Mouse (Mus musculus) heart, adult 8-10 months (tissue): Measurements from ENCODE around the gene Cpsf7. TPM values are rescaled to one million over a fixed set of nuclear protein-coding genes. Genes with fewer than 3 reads are reported as not detected.
"Not testable (repeated sequence)": the region's sequence is repeated elsewhere in the genome, so short reads cannot be mapped to it uniquely, and the experiment has no call there.

ENCODE experiments used
- DNase-seq: peaks from one replicate; pipeline ENCODE4 v3.0.0; 2022; ENCODE audit warnings: low spot score
- total RNA-seq, 4 experiments: library from RNA; stranded (reverse); gene quantifications; 2 replicates each; pipeline ENCODE4 v1.2.4; 2022

Gene Cpsf7
- total RNA-seq, result 10 to 100 TPM; 19.5 to 23.3 (median 21.8) TPM

DNA sequence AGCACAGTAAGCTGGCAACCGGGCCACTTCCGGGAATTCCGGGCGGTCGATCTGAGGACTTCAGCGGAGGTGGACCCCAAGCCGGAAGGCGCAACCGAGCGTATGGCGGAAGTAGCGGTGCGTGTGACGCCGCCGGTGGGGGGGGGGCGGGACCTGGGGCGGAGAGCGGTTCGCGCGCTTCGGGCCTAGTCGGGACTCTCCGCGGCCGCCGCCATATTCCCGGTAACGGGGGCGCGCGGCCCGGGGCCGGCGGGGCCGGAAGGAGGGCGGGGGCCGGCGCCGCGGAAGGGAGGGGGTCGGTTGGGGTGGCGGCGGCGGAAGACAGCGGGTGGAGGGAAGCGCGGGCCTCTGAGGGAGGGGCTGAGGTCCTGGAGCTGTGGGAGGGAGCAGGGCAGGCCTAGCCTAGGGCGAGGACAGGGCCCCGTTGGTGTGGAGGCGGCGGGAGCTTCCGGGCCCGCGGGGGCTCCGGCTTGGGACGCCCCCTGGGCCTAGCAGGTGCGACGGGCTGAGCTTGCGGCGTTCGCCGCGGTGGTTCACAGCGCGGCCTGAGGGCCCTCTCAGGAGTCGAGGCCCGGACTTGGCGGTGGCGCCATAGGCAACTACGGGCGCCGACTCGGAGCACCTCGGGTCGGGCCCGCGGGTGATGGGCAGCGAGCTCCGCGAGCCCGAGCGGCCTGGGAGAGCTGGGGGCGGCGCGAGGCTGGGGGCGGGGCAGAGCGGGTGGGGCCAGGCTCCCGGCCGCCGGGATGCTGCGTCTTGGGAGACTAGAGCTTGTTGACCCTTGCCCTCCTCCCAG lies at the start of gene Cpsf7:
Gene Cpsf7, plus strand, starts transcription at position 161 of the 796 bp plus-strand sequence.
- peak; percentile 90 for DNase-seq

- DNase-seq, result no peak
These were observed 45.5 kb upstream of the Cpsf7 start for GRCm38 (mm10) chr19:10479541-10479940.

DNA sequence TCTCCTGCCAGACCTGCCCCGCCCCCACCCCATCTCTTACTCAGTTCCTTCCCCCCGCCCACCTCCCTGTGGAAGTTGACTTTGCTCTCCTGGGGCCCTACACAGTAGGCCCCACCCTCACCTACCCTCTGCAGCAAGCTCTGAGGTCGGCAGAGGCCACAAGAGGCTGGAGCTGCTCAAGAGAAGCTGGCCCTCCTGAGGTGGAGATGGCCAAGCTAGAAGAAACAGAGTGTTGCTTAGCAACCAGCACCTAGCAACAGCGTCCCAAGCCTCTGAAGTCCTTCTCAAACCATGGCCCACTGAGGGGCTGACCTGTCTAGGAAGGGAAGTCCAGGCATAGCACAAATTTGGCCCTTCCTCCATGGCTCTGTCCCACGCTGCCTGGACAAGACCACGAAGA lies 42.4 kb upstream of the Cpsf7 start, which contains the start of gene Ppp1r32:
Gene Ppp1r32, minus strand, starts transcription at position 226 of the 400 bp plus-strand sequence.
- DNase-seq, result no peak

GRCm38 (mm10) chr19:10486264-10486738 lies 38.8 kb upstream of the Cpsf7 start:
- peak; percentile 50 for DNase-seq

GRCm38 (mm10) chr19:10495670-10496069 lies 29.4 kb upstream of the Cpsf7 start:
- no peak for DNase-seq

- no peak for DNase-seq
These were observed 28.1 kb upstream of the Cpsf7 start for GRCm38 (mm10) chr19:10496976-10497375.

- no peak for DNase-seq
These were observed 27.4 kb upstream of the Cpsf7 start for GRCm38 (mm10) chr19:10497512-10498160.

GRCm38 (mm10) chr19:10500581-10500980 lies 24.5 kb upstream of the Cpsf7 start:
- no peak for DNase-seq

DNA sequence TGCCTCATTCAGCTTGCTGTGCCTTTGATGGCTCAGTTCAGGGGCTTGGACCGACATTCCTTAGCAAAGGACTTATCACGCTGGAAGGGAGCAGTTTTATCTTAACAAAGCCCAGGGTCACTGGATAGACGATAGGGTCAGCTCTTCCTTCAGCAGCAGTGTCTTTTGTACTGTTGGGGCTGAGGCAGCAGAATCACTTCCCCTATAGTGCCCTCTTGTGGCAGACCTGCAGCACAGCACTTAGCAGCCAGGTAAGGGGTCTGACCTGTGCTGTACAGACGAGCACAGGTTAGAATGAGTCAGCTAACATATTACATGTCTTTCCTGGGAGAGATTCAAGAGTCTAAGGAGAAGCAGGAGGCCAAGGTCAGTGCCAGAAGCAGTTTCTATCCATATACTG lies 22.5 kb upstream of the Cpsf7 start:
- DNase-seq, result no peak

- DNase-seq, result no peak
These were observed 14.2 kb upstream of the Cpsf7 start for GRCm38 (mm10) chr19:10510759-10511330.

- DNase-seq, result no peak
These were observed 4.7 kb upstream of the Cpsf7 start for GRCm38 (mm10) chr19:10520355-10520754.

DNA sequence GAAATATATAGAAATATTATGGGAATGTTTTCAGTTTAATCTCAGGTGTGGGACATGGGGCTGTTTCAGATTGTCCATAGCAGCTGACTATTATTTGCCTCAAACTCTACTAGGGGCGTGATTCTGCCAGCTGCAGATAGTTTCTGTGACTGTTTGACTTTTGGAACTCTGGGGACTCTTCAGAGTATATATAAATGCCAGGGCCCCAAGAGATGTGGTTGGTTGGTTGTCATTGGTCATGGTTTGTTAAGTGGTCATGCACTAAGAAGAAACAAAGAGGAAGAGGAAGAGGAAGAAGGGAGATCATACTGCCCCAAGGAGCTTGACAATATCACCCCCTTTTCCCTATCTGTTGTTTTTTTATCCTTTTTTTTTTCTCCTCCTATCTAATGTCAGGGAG lies 3.1 kb upstream of the Cpsf7 start:
- DNase-seq, result no peak

GRCm38 (mm10) chr19:10523483-10524080 lies 1.5 kb upstream of the Cpsf7 start:
- no peak for DNase-seq

DNA sequence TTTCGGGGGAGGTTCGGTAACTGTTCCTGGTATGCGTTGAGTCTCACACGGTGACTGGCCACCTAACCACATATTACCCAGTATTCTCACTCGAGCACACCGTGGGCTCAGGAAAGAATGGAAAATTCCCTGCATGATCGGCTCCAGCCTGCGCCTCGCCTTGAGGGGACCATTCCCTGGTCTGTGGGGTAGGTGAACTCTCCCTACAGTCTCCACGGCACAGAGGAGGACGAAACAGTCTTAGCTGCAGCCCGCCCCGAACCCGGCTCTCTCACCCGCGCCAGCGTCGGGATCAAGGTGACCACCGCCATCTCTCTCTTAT lies 321 bp upstream of the Cpsf7 start:
- no peak for DNase-seq

DNA sequence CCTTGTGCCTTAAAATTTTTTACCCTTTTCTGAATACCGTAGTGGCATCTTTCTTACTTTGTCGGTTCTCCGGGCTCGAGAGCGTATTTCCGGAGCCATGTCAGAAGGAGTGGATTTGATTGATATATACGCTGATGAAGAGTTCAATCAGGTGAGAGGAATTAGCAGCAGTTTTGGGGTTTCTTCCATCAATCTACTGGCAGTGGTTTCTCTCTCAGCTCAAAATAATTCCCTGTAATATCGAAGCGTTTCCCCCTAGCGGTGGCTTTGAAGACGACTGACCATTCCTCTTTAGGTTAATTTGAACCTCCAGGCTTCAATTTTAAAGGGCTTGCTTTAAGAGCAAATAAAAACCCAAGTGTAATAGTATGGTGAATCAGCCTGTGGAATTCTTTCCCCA lies 844 bp downstream of the Cpsf7 start, which contains the start of gene Sdhaf2:
Gene Sdhaf2, minus strand, starts transcription at position 233 of the 400 bp plus-strand sequence.
- DNase-seq, result no peak

- no peak for DNase-seq
These were observed 5.0 kb downstream of the Cpsf7 start for GRCm38 (mm10) chr19:10530082-10530481.

DNA sequence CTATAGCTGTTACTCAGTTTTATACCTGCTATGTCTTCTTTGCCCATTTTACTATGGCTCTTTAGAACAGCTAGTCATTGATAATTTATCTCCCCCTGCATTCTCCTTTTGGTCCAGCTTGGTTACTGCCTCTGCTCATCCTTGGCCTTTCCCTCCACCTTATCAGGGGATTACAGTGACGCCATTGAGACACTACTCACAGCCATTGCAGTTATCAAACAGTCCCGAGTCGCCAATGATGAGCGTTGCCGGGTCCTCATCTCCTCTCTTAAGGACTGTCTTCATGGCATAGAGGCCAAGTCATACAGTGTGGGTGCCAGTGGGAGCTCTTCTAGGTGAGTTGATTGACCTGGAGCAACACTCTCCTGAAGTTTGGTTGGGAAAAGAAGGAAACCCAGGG lies 14.4 kb downstream of the Cpsf7 start:
- DNase-seq, result no peak

DNA sequence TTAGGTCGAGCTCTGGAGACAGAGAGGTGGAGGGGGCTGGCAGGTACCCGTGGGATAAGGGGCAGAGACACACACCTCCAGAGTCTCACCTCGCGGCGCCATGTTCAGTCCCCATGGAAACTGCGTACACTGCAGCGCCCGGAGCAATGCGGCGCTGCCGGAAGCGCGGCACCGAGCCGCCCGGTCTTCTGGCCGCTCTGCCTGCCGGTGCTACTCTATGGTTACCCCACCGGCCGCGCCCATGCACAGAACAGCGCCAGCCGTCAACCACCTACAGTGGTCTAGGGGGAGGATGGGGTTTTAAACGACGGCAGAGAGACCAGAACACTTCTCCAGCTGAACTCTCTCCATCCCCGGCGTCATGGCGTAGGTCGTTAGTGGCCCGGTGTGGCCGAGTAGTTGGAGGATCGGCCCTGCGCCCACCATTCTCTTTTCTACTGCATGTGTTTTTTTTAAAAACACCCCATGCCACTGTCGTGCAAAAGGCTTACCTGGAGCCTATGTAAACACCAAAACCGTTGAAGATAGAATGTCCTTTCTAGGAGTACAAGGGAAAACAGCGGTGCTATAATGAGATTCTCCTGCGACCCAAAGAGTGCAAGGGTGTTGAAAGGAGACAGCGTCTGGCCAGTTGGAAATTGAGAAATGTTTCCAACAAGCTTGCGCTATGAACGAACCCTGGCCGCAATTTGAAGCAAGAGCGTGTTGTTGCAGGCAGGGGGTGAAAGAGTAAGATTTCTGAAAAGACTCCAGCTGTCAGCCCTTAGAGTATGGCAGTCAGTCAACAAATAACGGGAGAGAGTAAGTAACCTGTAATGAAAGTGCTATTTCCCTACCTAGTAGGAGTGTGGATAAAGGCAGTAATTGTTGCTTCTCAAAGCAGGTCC lies 30.8 kb downstream of the Cpsf7 start, which contains the start of gene Tmem216:
Gene Tmem216, minus strand, starts transcription at position 615 of the 887 bp plus-strand sequence.
- DNase-seq, result peak; percentile 81

DNA sequence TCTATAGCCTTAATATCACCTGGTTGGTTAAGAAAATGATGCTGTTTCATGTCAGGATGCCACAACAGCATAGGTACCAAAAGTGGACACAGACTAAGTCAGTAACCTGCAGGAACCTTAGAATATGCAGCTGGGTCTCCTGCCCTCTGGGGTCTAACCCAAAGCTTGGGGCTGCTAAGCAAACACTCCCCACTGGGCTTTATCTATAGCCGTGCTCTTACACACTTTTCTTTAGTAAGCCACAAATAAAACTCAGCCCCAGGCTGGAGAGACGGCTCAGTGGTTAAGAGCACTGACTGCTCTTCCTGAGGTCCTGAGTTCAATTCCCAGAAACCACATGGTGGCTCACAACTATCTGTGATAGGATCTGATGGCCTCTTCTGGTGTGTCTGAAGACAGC lies 31.9 kb downstream of the Cpsf7 start:
- DNase-seq, result no peak

- DNase-seq, result no peak
These were observed 32.4 kb downstream of the Cpsf7 start for GRCm38 (mm10) chr19:10557430-10557829.

- not testable (repeated sequence) for DNase-seq
These were observed 32.8 kb downstream of the Cpsf7 start for GRCm38 (mm10) chr19:10557837-10558375.
